Mouse (Mus musculus) kidney, embryonic 14.5 days (tissue): ENCODE data around the gene Atp6v1fnb. TPM values are rescaled to one million over a fixed set of nuclear protein-coding genes. Genes with fewer than 3 reads are reported as not detected.

ENCODE experiments used
- polyA plus RNA-seq: library from polyadenylated mRNA; unstranded; fragments of >200 nt; fragmentation: Nextera tagmentation; extraction: Ambion mirVana; gene quantifications from 2 replicates; pipeline ENCODE4 v1.2.1, GENCODE M21; 2014

The Atp6v1fnb gene
- polyA plus RNA-seq, 1 experiment from 2014 or later: not detected

Other genes with a start within 250 kb of the Atp6v1fnb start
- 32.1 and 43.2 TPM in 2 replicates for gene Hilpda, start 198.9 kb upstream of the Atp6v1fnb start, polyA plus RNA-seq
- gene Fam71f2, start 191.8 kb upstream of the Atp6v1fnb start, polyA plus RNA-seq: 0.27 TPM in 1 of 2 replicates, not detected in the other
- gene Fam71f1, start 152.3 kb upstream of the Atp6v1fnb start, polyA plus RNA-seq: 0.19 TPM in 1 of 2 replicates, not detected in the other
- 195 and 382 TPM in 2 replicates for gene Calu, start 123.4 kb upstream of the Atp6v1fnb start, polyA plus RNA-seq
- 0.87 and 0.90 TPM in 2 replicates for gene Opn1sw, start 83.0 kb upstream of the Atp6v1fnb start, polyA plus RNA-seq
- gene Ccdc136, start 75.1 kb upstream of the Atp6v1fnb start, polyA plus RNA-seq: 22.8 and 30.3 TPM in 2 replicates
- 5.5 and 8.3 TPM in 2 replicates for gene Flnc, start 38.2 kb upstream of the Atp6v1fnb start, polyA plus RNA-seq
- 248 and 309 TPM in 2 replicates for gene Atp6v1f, start 3.7 kb upstream of the Atp6v1fnb start, polyA plus RNA-seq
- gene Kcp, start 36.5 kb downstream of the Atp6v1fnb start, polyA plus RNA-seq: 30.0 and 32.8 TPM in 2 replicates
- gene Irf5, start 55.2 kb downstream of the Atp6v1fnb start, polyA plus RNA-seq: 4.5 and 5.0 TPM in 2 replicates
- 58.8 and 104 TPM in 2 replicates for gene Tnpo3, start 138.4 kb downstream of the Atp6v1fnb start, polyA plus RNA-seq
- 7.3 and 10.2 TPM in 2 replicates for gene Tspan33, start 222.8 kb downstream of the Atp6v1fnb start, polyA plus RNA-seq